ENCODE assay signal across 10 mouse cellular contexts in genomic region chr15:3228185-3228584, GRCm38 (mm10). TPM values are rescaled to one million over a fixed set of nuclear protein-coding genes. Genes with fewer than 3 reads are reported as not detected.
DNase-seq lines count a peak whose midpoint lies in the region; ATAC-seq and TF ChIP-seq lines count a peak whose summit lies in the region.
"Had no signal": no experiment of that assay in that cellular context is flagged by ENCODE, and none has a peak within 500 bp of the region (broad histone marks: within the 10 kb centered on the region; RNA-seq: fewer than 3 reads in every experiment).

No protein-coding gene starts in this region.

- H3K4me2 ChIP-seq in heart, embryonic 12.5 days: no peak overlapping the region
- no peak overlapping the region for H3K4me2 ChIP-seq in intestine, postnatal 0 days (replicated peaks; ENCODE audit: low read depth)
- H3K4me2 ChIP-seq in lung, embryonic 16.5 days (ENCODE audit: low read depth, low read length): no peak overlapping the region
- no peak overlapping the region for H3K4me2 ChIP-seq in midbrain, embryonic 11.5 days
- H3K4me2 ChIP-seq: embryonic facial prominence, embryonic 15.5 days had no signal

- ATAC-seq in heart, embryonic 12.5 days (ENCODE audit: insufficient number of reproducible peaks, low FRiP score): no peak
- ATAC-seq in intestine, postnatal 0 days: no peak
- peak; percentile 67; the same call in 1 of the 2 replicates for ATAC-seq in lung, embryonic 16.5 days (ENCODE audit: low read depth)
- no peak for ATAC-seq in midbrain, embryonic 11.5 days (ENCODE audit: low FRiP score)

- H3K27ac ChIP-seq in heart, embryonic 12.5 days (ENCODE audit: poor library complexity, severe bottlenecking): no peak overlapping the region
- H3K27ac ChIP-seq in brown adipose tissue, adult 24 weeks (replicated peaks; ENCODE audit: low read depth, low read length): peak overlapping the region; percentile 87
- peak overlapping the region; percentile 88 for H3K27ac ChIP-seq in intestine, postnatal 0 days (ENCODE audit: low read depth, low read length)
- no peak overlapping the region for H3K27ac ChIP-seq in lung, embryonic 16.5 days (ENCODE audit: low read length)
- no peak overlapping the region for H3K27ac ChIP-seq in midbrain, embryonic 11.5 days (ENCODE audit: low read depth, low read length)

- peak; percentile 98 for DNase-seq in heart, adult 11 months
- no peak for DNase-seq in midbrain, embryonic 11.5 days (ENCODE audit: low spot score, missing footprints)
- no peak for DNase-seq in cerebellum, postnatal 10 days
- no peak for DNase-seq in left cerebral cortex, adult 11 months (ENCODE audit: low spot score)
- DNase-seq: thymus, postnatal 36 days had no signal

- no peak for TF ChIP-seq CTCF in intestine, postnatal 0 days (IDR thresholded peaks at IDR 0.05; ENCODE audit: low read depth)

- H3K4me1 ChIP-seq in heart, embryonic 12.5 days (replicated peaks): peaks cover 9% of the 10 kb centered on the region
- peaks cover 8% of the 10 kb centered on the region; the same call in 1 of the 2 replicates for H3K4me1 ChIP-seq in brown adipose tissue, adult 24 weeks (ENCODE audit: control insufficient read depth, insufficient read depth, insufficient read length, low read length)
- peaks cover 22% of the 10 kb centered on the region for H3K4me1 ChIP-seq in intestine, postnatal 0 days (replicated peaks; ENCODE audit: control insufficient read depth, insufficient read depth, low read length)
- H3K4me1 ChIP-seq in lung, embryonic 16.5 days (replicated peaks; ENCODE audit: control insufficient read depth, insufficient read depth, low read length): peaks cover 3% of the 10 kb centered on the region
- peaks cover 3% of the 10 kb centered on the region; the same call in 1 of the 2 replicates for H3K4me1 ChIP-seq in midbrain, embryonic 11.5 days (ENCODE audit: control insufficient read depth, insufficient read depth, low read length)

- WGBS in heart, embryonic 12.5 days: 52% methylated on average over 2 of the region's 2 CpGs
- WGBS in intestine, postnatal 0 days: 23% methylated on average over 2 of the region's 2 CpGs
- WGBS in lung, embryonic 16.5 days: 40% methylated on average over 2 of the region's 2 CpGs
- WGBS in midbrain, embryonic 11.5 days: 87% methylated on average over 2 of the region's 2 CpGs

- no peak overlapping the region for H3K4me3 ChIP-seq in heart, embryonic 12.5 days
- no peak overlapping the region for H3K4me3 ChIP-seq in brown adipose tissue, adult 24 weeks (ENCODE audit: insufficient read depth, low read depth, low read length)
- H3K4me3 ChIP-seq in intestine, postnatal 0 days (ENCODE audit: low read depth, low read length): no peak overlapping the region
- H3K4me3 ChIP-seq in lung, embryonic 16.5 days (ENCODE audit: low read length): no peak overlapping the region
- no peak overlapping the region for H3K4me3 ChIP-seq in midbrain, embryonic 11.5 days (ENCODE audit: low read depth, low read length)
- H3K4me3 ChIP-seq: embryonic facial prominence, embryonic 15.5 days had no signal

- H3K9me3 ChIP-seq in heart, embryonic 12.5 days (replicated peaks): no peaks in the 10 kb centered on the region
- H3K9me3 ChIP-seq in intestine, postnatal 0 days (ENCODE audit: control insufficient read depth): no peaks in the 10 kb centered on the region
- no peaks in the 10 kb centered on the region for H3K9me3 ChIP-seq in lung, embryonic 16.5 days (ENCODE audit: control insufficient read depth, low read length)
- H3K9me3 ChIP-seq in midbrain, embryonic 11.5 days (ENCODE audit: control insufficient read depth, low read length): no peaks in the 10 kb centered on the region
- H3K9me3 ChIP-seq: embryonic facial prominence, embryonic 15.5 days had no signal

- no peaks in the 10 kb centered on the region for H3K36me3 ChIP-seq in heart, embryonic 12.5 days
- H3K36me3 ChIP-seq in intestine, postnatal 0 days (ENCODE audit: control insufficient read depth, insufficient read depth): no peaks in the 10 kb centered on the region
- no peaks in the 10 kb centered on the region for H3K36me3 ChIP-seq in lung, embryonic 16.5 days (ENCODE audit: control insufficient read depth, insufficient read depth, low read length)
- no peaks in the 10 kb centered on the region for H3K36me3 ChIP-seq in midbrain, embryonic 11.5 days (ENCODE audit: control insufficient read depth, insufficient read depth, low read length)
- H3K36me3 ChIP-seq: embryonic facial prominence, embryonic 15.5 days had no signal

- H3K27me3 ChIP-seq in heart, embryonic 12.5 days (replicated peaks): no peaks in the 10 kb centered on the region
- no peaks in the 10 kb centered on the region for H3K27me3 ChIP-seq in intestine, postnatal 0 days (replicated peaks; ENCODE audit: control insufficient read depth, insufficient read depth, low read length)
- no peaks in the 10 kb centered on the region for H3K27me3 ChIP-seq in lung, embryonic 16.5 days (ENCODE audit: control insufficient read depth, insufficient read depth, low read depth, low read length)
- H3K27me3 ChIP-seq in midbrain, embryonic 11.5 days (ENCODE audit: control insufficient read depth, insufficient read depth, low read length): no peaks in the 10 kb centered on the region
- H3K27me3 ChIP-seq: embryonic facial prominence, embryonic 15.5 days had no signal

- no peak overlapping the region for H3K9ac ChIP-seq in heart, embryonic 12.5 days
- H3K9ac ChIP-seq in intestine, postnatal 0 days (ENCODE audit: low read depth, low read length): no peak overlapping the region
- no peak overlapping the region for H3K9ac ChIP-seq in lung, embryonic 16.5 days (ENCODE audit: low read length)
- H3K9ac ChIP-seq in midbrain, embryonic 11.5 days (ENCODE audit: low read length): no peak overlapping the region
- H3K9ac ChIP-seq: embryonic facial prominence, embryonic 15.5 days had no signal

RNA-seq across cellular contexts. Expression of gene Selenop, which starts 40.2 kb away (rescaled TPM):
- 84.6 and 90.9 TPM in 2 replicates for polyA plus RNA-seq in heart, embryonic 12.5 days (2016; fragmentation: Nextera tagmentation; extraction: Ambion mirVana)
- polyA plus RNA-seq in brown adipose tissue, adult 24 weeks (2012; ENCODE audit: insufficient read depth, insufficient read length, missing spikeins): 768 and 1,045 TPM in 2 replicates
- 2,235 and 2,243 TPM in 2 replicates for polyA plus RNA-seq in intestine, postnatal 0 days (2015; fragmentation: Nextera tagmentation; extraction: Ambion mirVana)
- 148 and 183 TPM in 2 replicates for polyA plus RNA-seq in lung, embryonic 16.5 days (2015; fragmentation: Nextera tagmentation; extraction: Ambion mirVana)
- 81.0 and 95.7 TPM in 2 replicates for polyA plus RNA-seq in midbrain, embryonic 11.5 days (2014; fragmentation: Nextera tagmentation; extraction: Ambion mirVana)

Comparison
In these comparisons a context has a peak if more than half of its experiments do, and no peak if none do; other contexts are left out.
1. H3K27ac ChIP-seq: peak in brown adipose tissue, adult 24 weeks (single experiment) and intestine, postnatal 0 days (single experiment); none in heart, embryonic 12.5 days (single experiment), lung, embryonic 16.5 days (single experiment) and midbrain, embryonic 11.5 days (single experiment).